Mouse (Mus musculus) duodenum, adult 2 months (tissue): ENCODE results near the gene Rab5b. TPM values are rescaled to one million over a fixed set of nuclear protein-coding genes. Genes with fewer than 3 reads are reported as not detected.

Experiments used
- polyA plus RNA-seq: library from polyadenylated mRNA; depleted of rRNA; stranded (reverse); fragments of >200 nt; gene quantifications from 2 replicates; pipeline ENCODE4 v1.2.3, GENCODE M21; 2012; ENCODE audit warnings: low replicate concordance; rRNA removed

The Rab5b gene
- 21.5 and 28.1 TPM in 2 replicates for polyA plus RNA-seq

GRCm38 (mm10) chr10:128695992-128696807 is at the start of gene Rab5b:
Rab5b (minus strand) TSS chr10:128696264.

DNA sequence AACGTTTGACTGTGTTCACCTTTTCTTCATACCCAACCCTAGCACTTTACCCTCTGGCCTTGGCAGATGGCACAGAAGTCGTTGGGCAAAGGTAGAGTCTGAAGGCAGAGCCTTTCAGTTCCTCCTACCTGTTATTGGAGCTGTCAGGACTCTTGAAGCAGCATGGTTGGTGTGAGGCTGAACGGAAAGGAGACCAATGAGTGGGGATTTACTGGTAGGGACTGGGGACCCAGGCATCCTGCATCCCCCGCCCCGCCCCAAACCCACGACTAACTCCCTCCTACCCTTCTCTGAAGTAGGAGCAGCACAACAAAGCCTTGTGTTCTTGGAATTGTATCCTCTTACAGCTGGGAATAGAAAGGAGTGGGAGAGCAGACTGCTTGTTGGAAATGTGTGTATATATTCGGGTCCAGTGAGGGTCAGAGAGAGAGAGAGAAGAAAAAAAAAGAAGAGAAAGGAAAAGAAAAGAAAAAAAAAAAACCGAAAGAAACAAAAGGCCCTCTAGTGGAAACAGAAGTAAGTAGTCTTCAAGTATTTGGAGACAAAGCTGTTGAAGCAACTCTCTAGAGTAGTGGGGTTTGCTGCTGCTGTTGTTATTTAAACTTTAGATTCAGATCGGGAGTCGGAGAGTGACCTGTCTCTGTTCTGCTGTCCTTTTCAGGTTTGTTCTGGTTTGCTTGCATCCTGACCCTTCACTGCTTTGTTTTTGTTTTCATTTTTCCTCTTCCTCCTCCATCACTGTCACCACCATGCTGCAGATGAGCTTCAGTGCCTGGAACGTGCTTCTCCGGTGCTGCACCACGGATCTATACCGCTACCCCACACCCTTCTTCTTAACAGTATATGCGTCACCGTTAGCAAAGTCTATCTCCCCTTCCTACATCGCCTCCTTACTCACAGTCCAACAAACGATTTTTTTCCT is 48.9 kb upstream of the Rab5b start, which contains the start of gene Dgka:
TSS of gene Dgka (minus strand) at position 176 of the 922 bp plus-strand sequence.

GRCm38 (mm10) chr10:128704491-128705316 is 8.6 kb upstream of the Rab5b start, which contains the start of gene Cdk2:
Cdk2 (minus strand) TSS chr10:128705031.

DNA sequence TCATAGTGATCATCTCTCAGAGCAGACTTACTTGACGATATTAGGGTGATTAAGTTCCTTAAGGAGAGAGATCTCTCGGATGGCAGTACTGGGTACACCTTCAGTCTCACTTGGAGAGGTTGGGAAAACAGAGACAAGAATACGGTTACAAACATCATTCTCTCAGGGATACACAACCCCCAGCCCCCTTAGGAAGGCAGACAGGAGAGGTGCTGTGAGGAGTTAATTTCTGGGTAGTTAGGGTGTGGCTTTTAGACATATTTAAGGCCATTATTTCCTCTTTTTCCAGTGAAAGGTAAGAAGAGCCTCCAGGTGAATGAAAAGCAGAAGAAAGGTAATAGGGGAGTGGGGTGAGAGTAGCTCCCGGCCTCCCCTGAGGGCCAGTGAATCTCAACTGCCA is 7.8 kb upstream of the Rab5b start, which contains the start of gene Pmel:
TSS of gene Pmel (plus strand) at position 301 of the 400 bp plus-strand sequence.

GRCm38 (mm10) chr10:128673763-128674468 is 22.1 kb downstream of the Rab5b start, which contains the start of gene Suox:
Suox (minus strand) TSS chr10:128674073.

GRCm38 (mm10) chr10:128645111-128646011 is 50.7 kb downstream of the Rab5b start, which contains the start of gene Ikzf4:
Ikzf4 (minus strand) TSS chr10:128645991.

Other genes with a start within 250 kb of the Rab5b start
- gene Smarcc2, start 237.0 kb downstream of the Rab5b start, polyA plus RNA-seq: 59.9 and 73.0 TPM in 2 replicates
- gene Myl6, start 202.1 kb downstream of the Rab5b start, polyA plus RNA-seq: 505 and 720 TPM in 2 replicates
- gene Myl6b, start 197.6 kb downstream of the Rab5b start, polyA plus RNA-seq: 1.4 and 1.8 TPM in 2 replicates
- 22.7 and 25.3 TPM in 2 replicates for gene Esyt1, start 170.4 kb downstream of the Rab5b start, polyA plus RNA-seq
- 12.1 and 13.9 TPM in 2 replicates for gene Zc3h10, start 148.5 kb downstream of the Rab5b start, polyA plus RNA-seq
- 1,592 and 1,915 TPM in 2 replicates for gene Rpl41, start 147.0 kb downstream of the Rab5b start, polyA plus RNA-seq
- gene Pa2g4, start 130.3 kb downstream of the Rab5b start, polyA plus RNA-seq: 4.9 and 9.0 TPM in 2 replicates
- gene Erbb3, start 106.6 kb downstream of the Rab5b start, polyA plus RNA-seq: 45.3 and 63.8 TPM in 2 replicates
- gene Rps26, start 69.5 kb downstream of the Rab5b start, polyA plus RNA-seq: 885 and 900 TPM in 2 replicates
- 0.74 and 1.6 TPM in 2 replicates for gene Ikzf4, start 50.3 kb downstream of the Rab5b start, polyA plus RNA-seq
- gene Suox, start 22.2 kb downstream of the Rab5b start, polyA plus RNA-seq: 3.8 and 12.6 TPM in 2 replicates
- 1.1 and 2.5 TPM in 2 replicates for gene Pmel, start 7.9 kb upstream of the Rab5b start, polyA plus RNA-seq
- gene Cdk2, start 8.8 kb upstream of the Rab5b start, polyA plus RNA-seq: 4.6 and 8.6 TPM in 2 replicates
- gene Dgka, start 48.6 kb upstream of the Rab5b start, polyA plus RNA-seq: 34.6 and 50.5 TPM in 2 replicates
- 16.5 and 19.9 TPM in 2 replicates for gene Pym1, start 51.6 kb upstream of the Rab5b start, polyA plus RNA-seq
- 0.55 and 1.0 TPM in 2 replicates for gene Mmp19, start 94.6 kb upstream of the Rab5b start, polyA plus RNA-seq
- 7.2 and 12.6 TPM in 2 replicates for gene Dnajc14, start 107.8 kb upstream of the Rab5b start, polyA plus RNA-seq
- gene Tmem198b, start 108.1 kb upstream of the Rab5b start, polyA plus RNA-seq: 7.6 and 10.1 TPM in 2 replicates
- gene Sarnp, start 121.1 kb upstream of the Rab5b start, polyA plus RNA-seq: 0.52 and 0.97 TPM in 2 replicates
- 47.6 and 49.5 TPM in 2 replicates for gene Ormdl2, start 125.4 kb upstream of the Rab5b start, polyA plus RNA-seq
- gene Gdf11, start 195.5 kb upstream of the Rab5b start, polyA plus RNA-seq: 0.36 and 0.58 TPM in 2 replicates
- gene Cd63, start 204.7 kb upstream of the Rab5b start, polyA plus RNA-seq: 52.9 and 71.0 TPM in 2 replicates
- 32.9 and 39.5 TPM in 2 replicates for gene Rdh5, start 226.6 kb upstream of the Rab5b start, polyA plus RNA-seq
- gene Bloc1s1, start 227.8 kb upstream of the Rab5b start, polyA plus RNA-seq: 74.1 and 80.1 TPM in 2 replicates
- 10.0 and 17.7 TPM in 2 replicates for gene Itga7, start 237.6 kb upstream of the Rab5b start, polyA plus RNA-seq